Mouse (Mus musculus) liver, adult 2 months (tissue): ENCODE results near the gene Prss44.

Experiments used
- CTCF ChIP-seq: fragments of 200-500 bp; IDR thresholded peaks from 2 replicates; pipeline ENCODE4 v1.5.1; 2011; ENCODE audit warnings: low read depth, low read length, control low read depth
- POLR2A ChIP-seq: fragments of 200-500 bp; IDR thresholded peaks from 2 replicates; pipeline ENCODE4 v1.6.1; 2011; ENCODE audit warnings: low read length, control low read depth; ENCODE audit not compliant: insufficient read depth; ENCODE audit errors: extremely low read depth

- TF ChIP-seq POLR2A (no peak), CTCF (no peak)
Observed at GRCm38 (mm10) chr9:110783611-110784010, 30.2 kb upstream of the Prss44 start.
